Mouse (Mus musculus) stomach, embryonic 15.5 days (tissue): Measurements from ENCODE around the gene Lnx1. TPM values are rescaled to one million over a fixed set of nuclear protein-coding genes. Genes with fewer than 3 reads are reported as not detected.

Experiments used
- ATAC-seq: fragments of 200-750 bp; cut with Nextera tagmentation; 2 replicates; pipeline ENCODE4 v1.8.0; 2017; ENCODE audit warnings: low read depth, moderate number of reproducible peaks, moderate TSS enrichment; ENCODE audit not compliant: insufficient read depth, low FRiP score
- H3K27ac ChIP-seq: fragments of 300-500 bp; sonication (generic); 2 replicates; pipeline ENCODE4 v1.5.1; 2015; ENCODE audit warnings: mild to moderate bottlenecking, inconsistent platforms
- H3K27me3 ChIP-seq: fragments of 300-500 bp; sonication (generic); replicated peaks from 2 replicates; pipeline ENCODE4 v1.6.1; 2015; ENCODE audit warnings: inconsistent platforms
- H3K36me3 ChIP-seq: fragments of 300-500 bp; sonication (generic); 2 replicates; pipeline ENCODE4 v1.6.1; 2015; ENCODE audit warnings: inconsistent platforms
- H3K4me1 ChIP-seq: fragments of 300-500 bp; sonication (generic); 2 replicates; pipeline ENCODE4 v1.6.1; 2015; ENCODE audit warnings: inconsistent platforms
- H3K4me2 ChIP-seq: fragments of 300-500 bp; sonication (generic); 2 replicates; pipeline ENCODE4 v1.6.1; 2015; ENCODE audit warnings: mild to moderate bottlenecking, inconsistent platforms
- H3K4me3 ChIP-seq: fragments of 300-500 bp; sonication (generic); replicated peaks from 2 replicates; pipeline ENCODE4 v1.5.1; 2015; ENCODE audit warnings: inconsistent platforms
- H3K9ac ChIP-seq: fragments of 300-500 bp; sonication (generic); 2 replicates; pipeline ENCODE4 v1.6.1; 2015; ENCODE audit warnings: inconsistent platforms
- H3K9me3 ChIP-seq: fragments of 300-500 bp; sonication (generic); 2 replicates; pipeline ENCODE4 v1.6.1; 2016; ENCODE audit warnings: inconsistent platforms
- WGBS: fragments of 180-500 bp; shearing (Covaris S2); methylation state at CpG from one replicate; pipeline ENCODE4 v1.1.7; 2015; 5-methylcytosine and 5-hydroxymethylcytosine counted together
- polyA plus RNA-seq: library from polyadenylated mRNA; unstranded; fragments of >200 nt; fragmentation: Nextera tagmentation; extraction: Ambion mirVana; gene quantifications from 2 replicates; pipeline ENCODE4 v1.2.1, GENCODE M21; 2015

Lnx1 gene
- polyA plus RNA-seq, 1 experiment from 2014 or later, result 4.6 TPM

- H3K4me3 ChIP-seq, result no peak overlapping the region
- no peak overlapping the region for H3K4me2 ChIP-seq
- WGBS, result 71% methylated on average over 4 of the region's 4 CpGs
- no peaks in the 10 kb centered on the region for H3K9me3 ChIP-seq
- peaks cover 5% of the 10 kb centered on the region; the same call in 1 of the 2 replicates for H3K4me1 ChIP-seq
- H3K27me3 ChIP-seq, result no peaks in the 10 kb centered on the region
- no peak for ATAC-seq
- H3K9ac ChIP-seq, result no peak overlapping the region
- H3K27ac ChIP-seq, result no peak overlapping the region
- no peaks in the 10 kb centered on the region for H3K36me3 ChIP-seq
Measured at GRCm38 (mm10) chr5:74725541-74725940, 22.8 kb upstream of the Lnx1 start.

- H3K4me2 ChIP-seq, result no peak overlapping the region
- peaks cover 5% of the 10 kb centered on the region; the same call in 1 of the 2 replicates for H3K4me1 ChIP-seq
- no peaks in the 10 kb centered on the region for H3K36me3 ChIP-seq
- no peak overlapping the region for H3K9ac ChIP-seq
- no peak overlapping the region for H3K4me3 ChIP-seq
- ATAC-seq, result no peak
- 65% methylated on average over 3 of the region's 3 CpGs for WGBS
- H3K27ac ChIP-seq, result no peak overlapping the region
- no peaks in the 10 kb centered on the region for H3K27me3 ChIP-seq
- H3K9me3 ChIP-seq, result no peaks in the 10 kb centered on the region
Measured at GRCm38 (mm10) chr5:74721816-74722215, 19.1 kb upstream of the Lnx1 start.

- Histone ChIP-seq H3K4me3 (no peak overlapping the region), H3K4me1 (peaks cover 5% of the 10 kb centered on the region; the same call in 1 of the 2 replicates), H3K9me3 (no peaks in the 10 kb centered on the region), H3K27ac (no peak overlapping the region), H3K4me2 (no peak overlapping the region), H3K27me3 (no peaks in the 10 kb centered on the region), H3K9ac (no peak overlapping the region), H3K36me3 (no peaks in the 10 kb centered on the region)
- 67% methylated on average over 9 of the region's 9 CpGs for WGBS
- ATAC-seq, result no peak
Measured at GRCm38 (mm10) chr5:74720661-74721060, 17.9 kb upstream of the Lnx1 start.

GRCm38 (mm10) chr5:74716165-74716564 lies 13.5 kb upstream of the Lnx1 start:
- WGBS, result 30% methylated on average over 7 of the region's 7 CpGs
- ATAC-seq, result no peak
- Histone ChIP-seq H3K27me3 (no peaks in the 10 kb centered on the region), H3K9ac (no peak overlapping the region), H3K4me3 (no peak overlapping the region), H3K4me1 (no peaks in the 10 kb centered on the region), H3K4me2 (no peak overlapping the region), H3K9me3 (no peaks in the 10 kb centered on the region), H3K27ac (no peak overlapping the region), H3K36me3 (no peaks in the 10 kb centered on the region)

GRCm38 (mm10) chr5:74712811-74713210 lies 10.1 kb upstream of the Lnx1 start:
- no peak for ATAC-seq
- no peak overlapping the region for H3K27ac ChIP-seq
- no peak overlapping the region for H3K4me2 ChIP-seq
- H3K27me3 ChIP-seq, result no peaks in the 10 kb centered on the region
- H3K4me3 ChIP-seq, result no peak overlapping the region
- H3K9me3 ChIP-seq, result no peaks in the 10 kb centered on the region
- H3K36me3 ChIP-seq, result no peaks in the 10 kb centered on the region
- H3K9ac ChIP-seq, result no peak overlapping the region
- H3K4me1 ChIP-seq, result no peaks in the 10 kb centered on the region
- 76% methylated on average over 4 of the region's 4 CpGs for WGBS

GRCm38 (mm10) chr5:74711988-74712387 lies 9.3 kb upstream of the Lnx1 start:
- no peak overlapping the region for H3K4me2 ChIP-seq
- no peaks in the 10 kb centered on the region for H3K27me3 ChIP-seq
- H3K36me3 ChIP-seq, result no peaks in the 10 kb centered on the region
- H3K9ac ChIP-seq, result no peak overlapping the region
- H3K4me1 ChIP-seq, result no peaks in the 10 kb centered on the region
- H3K4me3 ChIP-seq, result no peak overlapping the region
- no peak for ATAC-seq
- WGBS, result 87% methylated on average over 2 of the region's 2 CpGs
- H3K9me3 ChIP-seq, result no peaks in the 10 kb centered on the region
- H3K27ac ChIP-seq, result no peak overlapping the region

GRCm38 (mm10) chr5:74711056-74711455 lies 8.3 kb upstream of the Lnx1 start:
- 68% methylated on average over 1 of the region's 1 CpGs for WGBS
- ATAC-seq, result no peak
- Histone ChIP-seq H3K9me3 (no peaks in the 10 kb centered on the region), H3K36me3 (no peaks in the 10 kb centered on the region), H3K9ac (no peak overlapping the region), H3K27ac (no peak overlapping the region), H3K4me3 (no peak overlapping the region), H3K4me2 (no peak overlapping the region), H3K4me1 (no peaks in the 10 kb centered on the region), H3K27me3 (no peaks in the 10 kb centered on the region)

GRCm38 (mm10) chr5:74710181-74710580 lies 7.5 kb upstream of the Lnx1 start:
- H3K4me1 ChIP-seq, result peaks cover under 1% of the 10 kb centered on the region
- no peak overlapping the region for H3K4me3 ChIP-seq
- 82% methylated on average over 4 of the region's 4 CpGs for WGBS
- no peaks in the 10 kb centered on the region for H3K9me3 ChIP-seq
- ATAC-seq, result no peak
- H3K27me3 ChIP-seq, result no peaks in the 10 kb centered on the region
- no peaks in the 10 kb centered on the region for H3K36me3 ChIP-seq
- H3K27ac ChIP-seq, result no peak overlapping the region
- no peak overlapping the region for H3K9ac ChIP-seq
- no peak overlapping the region for H3K4me2 ChIP-seq

- Histone ChIP-seq H3K36me3 (no peaks in the 10 kb centered on the region), H3K27ac (peak overlapping the region; percentile 69), H3K9ac (no peak overlapping the region), H3K9me3 (no peaks in the 10 kb centered on the region), H3K4me2 (peak overlapping the region; percentile 56), H3K4me1 (peaks cover 13% of the 10 kb centered on the region), H3K27me3 (no peaks in the 10 kb centered on the region), H3K4me3 (peak overlapping the region; percentile 45)
- 3% methylated on average over 8 of the region's 8 CpGs for WGBS
- ATAC-seq, result peak; percentile 91
Measured at GRCm38 (mm10) chr5:74704460-74704790, 1.7 kb upstream of the Lnx1 start.

GRCm38 (mm10) chr5:74703741-74704459 lies 1.2 kb upstream of the Lnx1 start:
- ATAC-seq, result peak; percentile 77; the same call in 1 of the 2 replicates
- WGBS, result 23% methylated on average over 17 of the region's 17 CpGs

GRCm38 (mm10) chr5:74700918-74701317 lies 1.8 kb downstream of the Lnx1 start:
- Histone ChIP-seq H3K27ac (no peak overlapping the region), H3K27me3 (no peaks in the 10 kb centered on the region), H3K4me3 (no peak overlapping the region), H3K4me1 (peaks cover 13% of the 10 kb centered on the region), H3K4me2 (no peak overlapping the region), H3K9ac (no peak overlapping the region), H3K9me3 (no peaks in the 10 kb centered on the region), H3K36me3 (no peaks in the 10 kb centered on the region)
- WGBS, result 64% methylated on average over 2 of the region's 2 CpGs
- no peak for ATAC-seq

More at GRCm38 (mm10) chr5:74703741-74704459, 1.2 kb upstream of the Lnx1 start:
- H3K9ac ChIP-seq, result no peak overlapping the region
- H3K27me3 ChIP-seq, result no peaks in the 10 kb centered on the region
- H3K4me1 ChIP-seq, result peaks cover 13% of the 10 kb centered on the region
- no peaks in the 10 kb centered on the region for H3K36me3 ChIP-seq
- peak overlapping the region; percentile 56 for H3K4me2 ChIP-seq
- H3K4me3 ChIP-seq, result peak overlapping the region; percentile 45
- H3K27ac ChIP-seq, result peak overlapping the region; percentile 69
- no peaks in the 10 kb centered on the region for H3K9me3 ChIP-seq

- no peak overlapping the region for H3K4me3 ChIP-seq
- no peaks in the 10 kb centered on the region for H3K9me3 ChIP-seq
- H3K27me3 ChIP-seq, result no peaks in the 10 kb centered on the region
- ATAC-seq, result no peak
- H3K27ac ChIP-seq, result no peak overlapping the region
- 82% methylated on average over 1 of the region's 1 CpGs for WGBS
- 0 out of 2 replicates have a peak, but pooled peaks cover 9% of the 10 kb centered on the region for H3K4me1 ChIP-seq
- H3K36me3 ChIP-seq, result no peaks in the 10 kb centered on the region
- no peak overlapping the region for H3K4me2 ChIP-seq
- H3K9ac ChIP-seq, result no peak overlapping the region
Measured at GRCm38 (mm10) chr5:74699673-74700072, 3.0 kb downstream of the Lnx1 start.

- Histone ChIP-seq H3K27ac (no peak overlapping the region), H3K4me2 (no peak overlapping the region), H3K4me1 (no peaks in the 10 kb centered on the region), H3K36me3 (no peaks in the 10 kb centered on the region), H3K9me3 (no peaks in the 10 kb centered on the region), H3K27me3 (no peaks in the 10 kb centered on the region), H3K9ac (no peak overlapping the region), H3K4me3 (no peak overlapping the region)
- WGBS, result 89% methylated on average over 9 of the region's 9 CpGs
- ATAC-seq, result no peak
Measured at GRCm38 (mm10) chr5:74697534-74697933, 5.2 kb downstream of the Lnx1 start.
